Comparison of ENCODE assay signal across 26 mouse cellular contexts in genomic region chr7:73160968-73161367, GRCm38 (mm10).
DNase-seq lines count a peak whose midpoint lies in the region; ATAC-seq and TF ChIP-seq lines count a peak whose summit lies in the region.
"Had no signal": no experiment of that assay in that cellular context is flagged by ENCODE, and none has a peak within 500 bp of the region (broad histone marks: within the 10 kb centered on the region; RNA-seq: fewer than 3 reads in every experiment).

No protein-coding gene starts in this region.

- no peak for ATAC-seq in liver, embryonic 12.5 days
- ATAC-seq: forebrain, embryonic 14.5 days; lung, postnatal 0 days; midbrain, embryonic 15.5 days had no signal

- H3K4me1 ChIP-seq in embryonic facial prominence, embryonic 10.5 days: peaks cover 17% of the 10 kb centered on the region
- H3K4me1 ChIP-seq in liver, embryonic 12.5 days: no peaks in the 10 kb centered on the region
- H3K4me1 ChIP-seq: liver, embryonic 13.5 days; megakaryocyte, embryonic 14.5 days; midbrain, embryonic 15.5 days had no signal

- H3K4me3 ChIP-seq in gastrocnemius, adult 2 months: no peak overlapping the region
- no peak overlapping the region for H3K4me3 ChIP-seq in layer of hippocampus, adult 2 months
- no peak overlapping the region for H3K4me3 ChIP-seq in embryonic facial prominence, embryonic 10.5 days
- H3K4me3 ChIP-seq in liver, embryonic 12.5 days: no peak overlapping the region
- H3K4me3 ChIP-seq: erythroblast, embryonic 14.5 days; hindbrain, embryonic 13.5 days; liver, embryonic 13.5 days; megakaryocyte, embryonic 14.5 days; midbrain, embryonic 15.5 days had no signal

- WGBS in embryonic facial prominence, embryonic 10.5 days: 78% methylated on average over 8 of the region's 8 CpGs
- 66% methylated on average over 8 of the region's 8 CpGs for WGBS in liver, embryonic 12.5 days (ENCODE audit: insufficient replicate concordance)

- H3K4me2 ChIP-seq in liver, embryonic 12.5 days: no peak overlapping the region
- H3K4me2 ChIP-seq: hindbrain, embryonic 13.5 days; liver, embryonic 13.5 days; midbrain, embryonic 15.5 days had no signal

- H3K9me3 ChIP-seq in embryonic facial prominence, embryonic 10.5 days: no peaks in the 10 kb centered on the region
- H3K9me3 ChIP-seq in liver, embryonic 12.5 days (replicated peaks): no peaks in the 10 kb centered on the region
- H3K9me3 ChIP-seq: hindbrain, embryonic 13.5 days; liver, embryonic 13.5 days; midbrain, embryonic 15.5 days had no signal

- intact Hi-C loops in gastrocnemius, adult 2 months (cut with DNase I): no loop called here

- H3K27me3 ChIP-seq in embryonic facial prominence, embryonic 10.5 days (replicated peaks; ENCODE audit: low read depth, poor library complexity, severe bottlenecking): no peaks in the 10 kb centered on the region
- H3K27me3 ChIP-seq in liver, embryonic 12.5 days (replicated peaks): no peaks in the 10 kb centered on the region
- H3K27me3 ChIP-seq: hindbrain, embryonic 13.5 days; liver, embryonic 13.5 days; megakaryocyte, embryonic 14.5 days; midbrain, embryonic 15.5 days had no signal

- DNase-seq in gastrocnemius, adult 2 months: no peak
- DNase-seq in gastrocnemius, postnatal 10 days: no peak
- DNase-seq in layer of hippocampus, adult 2 months (ENCODE audit: low spot score in 2 of 2): no peak
- DNase-seq in layer of hippocampus, postnatal 36 days: no peak
- DNase-seq in ES-CJ7 (ENCODE audit: low read depth, low spot score): peak; percentile 65
- DNase-seq in embryonic facial prominence, embryonic 10.5 days (ENCODE audit: low spot score): peak; percentile 8
- DNase-seq in right cerebral cortex, adult 2 months (ENCODE audit: low spot score in 2 of 2): no peak
- DNase-seq: adrenal gland, postnatal 14 days; cerebellum, adult 11-12 months; cerebellum, postnatal 10 days; heart, postnatal 36 days; kidney, adult 11 months; kidney, postnatal 36 days; left cerebral cortex, postnatal 4 days; liver, embryonic 13.5 days; lung, adult 18-20 months; lung, postnatal 4 days; right cerebral cortex, adult 18-20 months had no signal

- no peaks in the 10 kb centered on the region for H3K36me3 ChIP-seq in embryonic facial prominence, embryonic 10.5 days (replicated peaks)
- H3K36me3 ChIP-seq in liver, embryonic 12.5 days: no peaks in the 10 kb centered on the region
- H3K36me3 ChIP-seq: G1E; hindbrain, embryonic 13.5 days; liver, embryonic 13.5 days; midbrain, embryonic 15.5 days had no signal

- no peak overlapping the region for H3K9ac ChIP-seq in liver, embryonic 12.5 days
- H3K9ac ChIP-seq: hindbrain, embryonic 13.5 days; liver, embryonic 13.5 days; midbrain, embryonic 15.5 days had no signal

- peak; percentile 4; the same call in 1 of the 2 replicates for TF ChIP-seq CTCF in gastrocnemius, adult 2 months (IDR thresholded peaks at IDR 0.05)
- peak; percentile 37 for TF ChIP-seq CTCF in layer of hippocampus, adult 2 months (conservative IDR thresholded peaks at IDR 0.05)

- H3K27ac ChIP-seq in gastrocnemius, adult 2 months: no peak overlapping the region
- no peak overlapping the region for H3K27ac ChIP-seq in layer of hippocampus, adult 2 months
- no peak overlapping the region; the same call in 1 of the 2 replicates for H3K27ac ChIP-seq in embryonic facial prominence, embryonic 10.5 days (replicated peaks)
- no peak overlapping the region for H3K27ac ChIP-seq in liver, embryonic 12.5 days
- H3K27ac ChIP-seq: hindbrain, embryonic 13.5 days; liver, embryonic 13.5 days; midbrain, embryonic 15.5 days had no signal

Comparison
In these comparisons a context has a peak if more than half of its experiments do, and no peak if none do; other contexts are left out.
1. DNase-seq: peak in ES-CJ7 (single experiment) and embryonic facial prominence, embryonic 10.5 days (single experiment); none in gastrocnemius, adult 2 months (single experiment), gastrocnemius, postnatal 10 days (single experiment), layer of hippocampus, adult 2 months (0 of 2), layer of hippocampus, postnatal 36 days (0 of 2) and right cerebral cortex, adult 2 months (0 of 2).